Mouse (Mus musculus): ENCODE measurements around the gene Mapk3. TPM values are rescaled to one million over a fixed set of nuclear protein-coding genes. Genes with fewer than 3 reads are reported as not detected.
A peak's percentile ranks its signal among the peaks of the same experiment; 100 is the strongest.

Mapk3 gene
- polyA plus RNA-seq, 1 experiment from 2014 or later: 114 TPM

GRCm38 (mm10) chr7:126748824-126749223, 10.6 kb upstream of the Mapk3 start:
- Histone ChIP-seq H3K36me3 (ENCODE audit: control insufficient read depth, insufficient read depth, low read length) (no peaks in the 10 kb centered on the region), H3K4me2 (ENCODE audit: low read length) (no peak overlapping the region), H3K9ac (ENCODE audit: low read depth, low read length) (no peak overlapping the region), H3K27ac (ENCODE audit: low read depth, low read length) (no peak overlapping the region), H3K4me3 (ENCODE audit: low read length) (no peak overlapping the region), H3K27me3 (replicated peaks; ENCODE audit: control insufficient read depth, insufficient read depth, low read length) (no peaks in the 10 kb centered on the region), H3K4me1 (ENCODE audit: control insufficient read depth, insufficient read depth, low read depth, low read length) (no peaks in the 10 kb centered on the region), H3K9me3 (ENCODE audit: control insufficient read depth, low read length) (no peaks in the 10 kb centered on the region)
- no peak for ATAC-seq
- WGBS: 81% methylated on average over 7 of the region's 7 CpGs

GRCm38 (mm10) chr7:126749582-126750343, 9.6 kb upstream of the Mapk3 start:
- no peak overlapping the region for H3K27ac ChIP-seq (ENCODE audit: low read depth, low read length)
- peaks cover 3% of the 10 kb centered on the region; the same call in 1 of the 2 replicates for H3K4me1 ChIP-seq (ENCODE audit: control insufficient read depth, insufficient read depth, low read depth, low read length)
- H3K9ac ChIP-seq (ENCODE audit: low read depth, low read length): no peak overlapping the region
- no peak for ATAC-seq
- H3K4me2 ChIP-seq (ENCODE audit: low read length): no peak overlapping the region
- no peak overlapping the region for H3K4me3 ChIP-seq (ENCODE audit: low read length)
- WGBS: 97% methylated on average over 17 of the region's 17 CpGs
- H3K27me3 ChIP-seq (replicated peaks; ENCODE audit: control insufficient read depth, insufficient read depth, low read length): no peaks in the 10 kb centered on the region
- H3K36me3 ChIP-seq (ENCODE audit: control insufficient read depth, insufficient read depth, low read length): no peaks in the 10 kb centered on the region
- no peaks in the 10 kb centered on the region for H3K9me3 ChIP-seq (ENCODE audit: control insufficient read depth, low read length)

GRCm38 (mm10) chr7:126754866-126755265, 4.5 kb upstream of the Mapk3 start:
- Histone ChIP-seq H3K27ac (ENCODE audit: low read depth, low read length) (no peak overlapping the region), H3K9ac (ENCODE audit: low read depth, low read length) (peak overlapping the region; percentile 55), H3K4me2 (ENCODE audit: low read length) (peak overlapping the region; percentile 43), H3K27me3 (replicated peaks; ENCODE audit: control insufficient read depth, insufficient read depth, low read length) (no peaks in the 10 kb centered on the region), H3K9me3 (ENCODE audit: control insufficient read depth, low read length) (no peaks in the 10 kb centered on the region), H3K4me1 (ENCODE audit: control insufficient read depth, insufficient read depth, low read depth, low read length) (peaks cover 6% of the 10 kb centered on the region), H3K36me3 (ENCODE audit: control insufficient read depth, insufficient read depth, low read length) (no peaks in the 10 kb centered on the region), H3K4me3 (ENCODE audit: low read length) (no peak overlapping the region)
- peak; percentile 71 for ATAC-seq
- WGBS: 4% methylated on average over 9 of the region's 9 CpGs

GRCm38 (mm10) chr7:126758539-126758938, 862 bp upstream of the Mapk3 start:
- no peaks in the 10 kb centered on the region for H3K27me3 ChIP-seq (replicated peaks; ENCODE audit: control insufficient read depth, insufficient read depth, low read length)
- no peak overlapping the region for H3K9ac ChIP-seq (ENCODE audit: low read depth, low read length)
- no peaks in the 10 kb centered on the region for H3K9me3 ChIP-seq (ENCODE audit: control insufficient read depth, low read length)
- H3K36me3 ChIP-seq (ENCODE audit: control insufficient read depth, insufficient read depth, low read length): no peaks in the 10 kb centered on the region
- H3K4me1 ChIP-seq (ENCODE audit: control insufficient read depth, insufficient read depth, low read depth, low read length): peaks cover 27% of the 10 kb centered on the region
- WGBS: 57% methylated on average over 7 of the region's 7 CpGs
- no peak overlapping the region for H3K4me3 ChIP-seq (ENCODE audit: low read length)
- no peak overlapping the region for H3K27ac ChIP-seq (ENCODE audit: low read depth, low read length)
- no peak for ATAC-seq
- no peak overlapping the region for H3K4me2 ChIP-seq (ENCODE audit: low read length)

GRCm38 (mm10) chr7:126759672-126760390, 430 bp downstream of the Mapk3 start:
- WGBS: under 1% methylated on average over 22 of the region's 24 CpGs

GRCm38 (mm10) chr7:126760391-126760802, 996 bp downstream of the Mapk3 start:
- H3K27ac ChIP-seq (ENCODE audit: low read depth, low read length): peak overlapping the region; percentile 88
- H3K4me2 ChIP-seq (ENCODE audit: low read length): peak overlapping the region; percentile 69
- WGBS: 15% methylated on average over 3 of the region's 3 CpGs
- peak; percentile 53 for ATAC-seq
- peak overlapping the region; percentile 64 for H3K4me3 ChIP-seq (ENCODE audit: low read length)
- peaks cover 21% of the 10 kb centered on the region for H3K4me1 ChIP-seq (ENCODE audit: control insufficient read depth, insufficient read depth, low read depth, low read length)
- peaks cover 8% of the 10 kb centered on the region for H3K36me3 ChIP-seq (ENCODE audit: control insufficient read depth, insufficient read depth, low read length)
- H3K9ac ChIP-seq (ENCODE audit: low read depth, low read length): peak overlapping the region; percentile 83
- H3K9me3 ChIP-seq (ENCODE audit: control insufficient read depth, low read length): no peaks in the 10 kb centered on the region
- no peaks in the 10 kb centered on the region for H3K27me3 ChIP-seq (replicated peaks; ENCODE audit: control insufficient read depth, insufficient read depth, low read length)

More at GRCm38 (mm10) chr7:126759672-126760390, 430 bp downstream of the Mapk3 start:
- Histone ChIP-seq H3K9me3 (ENCODE audit: control insufficient read depth, low read length) (no peaks in the 10 kb centered on the region), H3K9ac (ENCODE audit: low read depth, low read length) (peak overlapping the region; percentile 83), H3K27ac (ENCODE audit: low read depth, low read length) (peak overlapping the region; percentile 88), H3K4me2 (ENCODE audit: low read length) (peak overlapping the region; percentile 69), H3K4me1 (ENCODE audit: control insufficient read depth, insufficient read depth, low read depth, low read length) (peaks cover 24% of the 10 kb centered on the region), H3K27me3 (replicated peaks; ENCODE audit: control insufficient read depth, insufficient read depth, low read length) (no peaks in the 10 kb centered on the region), H3K36me3 (ENCODE audit: control insufficient read depth, insufficient read depth, low read length) (peaks cover 7% of the 10 kb centered on the region), H3K4me3 (ENCODE audit: low read length) (peak overlapping the region; percentile 64)
- peak; percentile 49 for ATAC-seq

- peak overlapping the region; percentile 64 for H3K4me3 ChIP-seq (ENCODE audit: low read length)
- H3K4me1 ChIP-seq (ENCODE audit: control insufficient read depth, insufficient read depth, low read depth, low read length): peaks cover 21% of the 10 kb centered on the region
- H3K4me2 ChIP-seq (ENCODE audit: low read length): peak overlapping the region; percentile 69
- H3K27ac ChIP-seq (ENCODE audit: low read depth, low read length): peak overlapping the region; percentile 88
- 56% methylated on average over 4 of the region's 4 CpGs for WGBS
- H3K9me3 ChIP-seq (ENCODE audit: control insufficient read depth, low read length): no peaks in the 10 kb centered on the region
- H3K36me3 ChIP-seq (ENCODE audit: control insufficient read depth, insufficient read depth, low read length): peaks cover 10% of the 10 kb centered on the region
- no peak for ATAC-seq
- H3K27me3 ChIP-seq (replicated peaks; ENCODE audit: control insufficient read depth, insufficient read depth, low read length): no peaks in the 10 kb centered on the region
- H3K9ac ChIP-seq (ENCODE audit: low read depth, low read length): peak overlapping the region; percentile 83; the same call in 1 of the 2 replicates
Observed at GRCm38 (mm10) chr7:126760956-126761355, 1.6 kb downstream of the Mapk3 start.

- 75% methylated on average over 6 of the region's 6 CpGs for WGBS
Observed at GRCm38 (mm10) chr7:126761529-126762067, 2.2 kb downstream of the Mapk3 start.

More at GRCm38 (mm10) chr7:126761529-126762067, 2.2 kb downstream of the Mapk3 start:
- H3K36me3 ChIP-seq (ENCODE audit: control insufficient read depth, insufficient read depth, low read length): peaks cover 15% of the 10 kb centered on the region
- H3K27ac ChIP-seq (ENCODE audit: low read depth, low read length): no peak overlapping the region
- H3K27me3 ChIP-seq (replicated peaks; ENCODE audit: control insufficient read depth, insufficient read depth, low read length): no peaks in the 10 kb centered on the region
- no peak overlapping the region; the same call in 1 of the 2 replicates for H3K4me3 ChIP-seq (ENCODE audit: low read length)
- peak overlapping the region; percentile 69; the same call in 1 of the 2 replicates for H3K4me2 ChIP-seq (ENCODE audit: low read length)
- no peaks in the 10 kb centered on the region for H3K9me3 ChIP-seq (ENCODE audit: control insufficient read depth, low read length)
- peaks cover 21% of the 10 kb centered on the region for H3K4me1 ChIP-seq (ENCODE audit: control insufficient read depth, insufficient read depth, low read depth, low read length)
- 0 out of 2 replicates have a peak overlapping the region, but pooled peaks have one; percentile 83 for H3K9ac ChIP-seq (ENCODE audit: low read depth, low read length)
- ATAC-seq: no peak

Data from hindbrain, embryonic 16.5 days (tissue).